In the genomic region with DNA sequence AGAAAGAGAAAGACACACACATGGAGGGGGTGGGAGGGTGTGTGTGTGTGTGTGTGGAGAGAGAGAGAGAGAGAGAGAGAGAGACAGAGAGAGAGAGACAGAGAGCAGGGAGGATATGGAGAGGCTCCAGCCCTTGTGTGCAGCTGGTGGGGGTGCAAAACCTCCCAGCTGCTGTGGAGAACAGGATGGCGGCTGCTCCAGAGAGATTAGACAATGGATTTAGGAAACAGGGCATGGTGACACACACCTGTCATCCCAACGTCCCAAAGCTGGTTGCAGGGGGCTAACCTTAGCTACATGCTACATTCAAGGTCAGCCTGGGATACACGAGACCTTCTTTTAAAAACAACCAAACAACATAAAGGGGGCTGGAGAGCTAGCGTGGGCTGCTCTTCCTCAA, we compare ENCODE assay signal across 30 mouse cellular contexts. TPM values are rescaled to one million over a fixed set of nuclear protein-coding genes. Genes with fewer than 3 reads are reported as not detected.
DNase-seq lines count a peak whose midpoint lies in the region; ATAC-seq and TF ChIP-seq lines count a peak whose summit lies in the region.
"Had no signal": no experiment of that assay in that cellular context is flagged by ENCODE, and none has a peak within 500 bp of the region (broad histone marks: within the 10 kb centered on the region; RNA-seq: fewer than 3 reads in every experiment).

No protein-coding gene starts in this region.

- H3K27ac ChIP-seq in intestine, embryonic 14.5 days (ENCODE audit: low read depth), result peak overlapping the region; percentile 73; the same call in 1 of the 2 replicates
- no peak overlapping the region for H3K27ac ChIP-seq in intestine, postnatal 0 days (ENCODE audit: low read depth, low read length)
- 0 out of 2 replicates have a peak overlapping the region, but pooled peaks have one; percentile 17 for H3K27ac ChIP-seq in intestine, embryonic 15.5 days
- H3K27ac ChIP-seq in neural tube, embryonic 15.5 days (replicated peaks), result peak overlapping the region; percentile 70; the same call in 1 of the 2 replicates
- H3K27ac ChIP-seq: liver, embryonic 12.5 days had no signal

- no peak for ATAC-seq in intestine, embryonic 14.5 days (replicated peaks; ENCODE audit: low FRiP score, low TSS enrichment, low read depth)
- no peak for ATAC-seq in intestine, postnatal 0 days
- ATAC-seq in intestine, embryonic 15.5 days, result 0 out of 2 replicates have a peak, but pooled peaks have one; percentile 46
- no peak for ATAC-seq in neural tube, embryonic 15.5 days (ENCODE audit: low FRiP score)
- ATAC-seq: activated CD4-positive, CD25-positive, alpha-beta regulatory T cell, adult 4 months; forebrain, embryonic 13.5 days; liver, embryonic 12.5 days; liver, postnatal 0 days; midbrain, embryonic 16.5 days had no signal

- H3K36me3 ChIP-seq in intestine, embryonic 14.5 days (ENCODE audit: control insufficient read depth, insufficient read depth, low read length), result no peaks in the 10 kb centered on the region
- H3K36me3 ChIP-seq in intestine, postnatal 0 days (ENCODE audit: control insufficient read depth, insufficient read depth), result no peaks in the 10 kb centered on the region
- H3K36me3 ChIP-seq in intestine, embryonic 15.5 days, result no peaks in the 10 kb centered on the region
- no peaks in the 10 kb centered on the region for H3K36me3 ChIP-seq in neural tube, embryonic 15.5 days
- H3K36me3 ChIP-seq: liver, embryonic 12.5 days had no signal

- no peaks in the 10 kb centered on the region for H3K9me3 ChIP-seq in intestine, embryonic 14.5 days (ENCODE audit: control insufficient read depth, low read length)
- no peaks in the 10 kb centered on the region for H3K9me3 ChIP-seq in intestine, postnatal 0 days (ENCODE audit: control insufficient read depth)
- no peaks in the 10 kb centered on the region for H3K9me3 ChIP-seq in intestine, embryonic 15.5 days
- H3K9me3 ChIP-seq in neural tube, embryonic 15.5 days (replicated peaks), result no peaks in the 10 kb centered on the region
- H3K9me3 ChIP-seq: forebrain, embryonic 13.5 days; liver, embryonic 12.5 days had no signal

- WGBS in intestine, embryonic 14.5 days, result 61% methylated on average over 4 of the region's 4 CpGs
- 74% methylated on average over 4 of the region's 4 CpGs for WGBS in intestine, postnatal 0 days
- 59% methylated on average over 4 of the region's 4 CpGs for WGBS in intestine, embryonic 15.5 days
- 71% methylated on average over 4 of the region's 4 CpGs for WGBS in neural tube, embryonic 15.5 days

- H3K4me1 ChIP-seq in intestine, embryonic 14.5 days (replicated peaks; ENCODE audit: control insufficient read depth, insufficient read depth, low read length), result peaks cover 22% of the 10 kb centered on the region
- H3K4me1 ChIP-seq in intestine, postnatal 0 days (replicated peaks; ENCODE audit: control insufficient read depth, insufficient read depth, low read length), result 0 out of 2 replicates have a peak, but pooled peaks cover 5% of the 10 kb centered on the region
- peaks cover 15% of the 10 kb centered on the region for H3K4me1 ChIP-seq in intestine, embryonic 15.5 days (replicated peaks)
- H3K4me1 ChIP-seq in neural tube, embryonic 15.5 days, result peaks cover 22% of the 10 kb centered on the region
- H3K4me1 ChIP-seq: liver, embryonic 12.5 days had no signal

- H3K4me3 ChIP-seq in intestine, embryonic 14.5 days (ENCODE audit: low read depth, low read length), result no peak overlapping the region
- no peak overlapping the region for H3K4me3 ChIP-seq in intestine, postnatal 0 days (ENCODE audit: low read depth, low read length)
- no peak overlapping the region for H3K4me3 ChIP-seq in intestine, embryonic 15.5 days (replicated peaks)
- H3K4me3 ChIP-seq in neural tube, embryonic 15.5 days (replicated peaks), result no peak overlapping the region
- H3K4me3 ChIP-seq: erythroblast, embryonic 14.5 days; forebrain, embryonic 13.5 days; layer of hippocampus, adult 2 months; liver, embryonic 12.5 days had no signal

- H3K9ac ChIP-seq in intestine, embryonic 14.5 days (ENCODE audit: low read length), result no peak overlapping the region
- no peak overlapping the region for H3K9ac ChIP-seq in intestine, postnatal 0 days (ENCODE audit: low read depth, low read length)
- no peak overlapping the region for H3K9ac ChIP-seq in intestine, embryonic 15.5 days
- no peak overlapping the region for H3K9ac ChIP-seq in neural tube, embryonic 15.5 days (replicated peaks)
- H3K9ac ChIP-seq: forebrain, embryonic 13.5 days; hindbrain, embryonic 14.5 days; liver, embryonic 12.5 days; liver, postnatal 0 days had no signal

- H3K4me2 ChIP-seq in intestine, embryonic 14.5 days (ENCODE audit: low read length), result no peak overlapping the region
- H3K4me2 ChIP-seq in intestine, postnatal 0 days (replicated peaks; ENCODE audit: low read depth), result no peak overlapping the region
- no peak overlapping the region for H3K4me2 ChIP-seq in intestine, embryonic 15.5 days (replicated peaks)
- no peak overlapping the region for H3K4me2 ChIP-seq in neural tube, embryonic 15.5 days
- H3K4me2 ChIP-seq: forebrain, embryonic 13.5 days; heart, embryonic 11.5 days; hindbrain, embryonic 14.5 days; liver, embryonic 12.5 days; midbrain, embryonic 11.5 days had no signal

- intact Hi-C loops in heart, postnatal 10 days (cut with DNase I), result no loop called here

- no peak for TF ChIP-seq CTCF in intestine, postnatal 0 days (IDR thresholded peaks at IDR 0.05; ENCODE audit: low read depth)

- no peaks in the 10 kb centered on the region for H3K27me3 ChIP-seq in intestine, embryonic 14.5 days (replicated peaks; ENCODE audit: control insufficient read depth, insufficient read depth, low read length)
- H3K27me3 ChIP-seq in intestine, postnatal 0 days (replicated peaks; ENCODE audit: control insufficient read depth, insufficient read depth, low read length), result no peaks in the 10 kb centered on the region
- H3K27me3 ChIP-seq in intestine, embryonic 15.5 days (replicated peaks), result no peaks in the 10 kb centered on the region
- H3K27me3 ChIP-seq in neural tube, embryonic 15.5 days (replicated peaks), result no peaks in the 10 kb centered on the region
- H3K27me3 ChIP-seq: forebrain, embryonic 13.5 days; liver, embryonic 12.5 days had no signal

- peak; percentile 91 for DNase-seq in heart, adult 11 months
- DNase-seq in heart, postnatal 10 days, result no peak
- no peak for DNase-seq in intestine, embryonic 14.5 days (ENCODE audit: low spot score)
- no peak for DNase-seq in spleen, postnatal 10 days (ENCODE audit: low spot score in 2 of 2)
- DNase-seq: adrenal gland, adult 2 months; adrenal gland, postnatal 36 days; B cell, adult 2 months; cerebellum, adult 18-20 months; cerebellum, postnatal 10 days; gastrocnemius, postnatal 10 days; heart, adult 18-20 months; kidney, adult 11 months; kidney, postnatal 36 days; left cerebral cortex, postnatal 4 days; liver, postnatal 0 days; lung, postnatal 36 days; right cerebral cortex, postnatal 25 days; thymus, postnatal 14 days had no signal

RNA-seq across cellular contexts. Expression of a gene that starts 8.3 kb away (rescaled TPM):
- 10 to 100 TPM; 13.5 to 16.2 TPM for total RNA-seq in heart, postnatal 10 days (2021)
- polyA plus RNA-seq in intestine, embryonic 14.5 days (2014; fragmentation: Nextera tagmentation; extraction: Ambion mirVana), result 39.4 and 43.5 TPM in 2 replicates
- polyA plus RNA-seq in intestine, postnatal 0 days (2015; fragmentation: Nextera tagmentation; extraction: Ambion mirVana), result 10.3 and 11.2 TPM in 2 replicates
- 28.5 and 29.8 TPM in 2 replicates for polyA plus RNA-seq in intestine, embryonic 15.5 days (2015; fragmentation: Nextera tagmentation; extraction: Ambion mirVana)
- polyA plus RNA-seq in neural tube, embryonic 15.5 days (2015; fragmentation: Nextera tagmentation; extraction: Ambion mirVana), result 42.7 and 43.4 TPM in 2 replicates

RNA-seq across cellular contexts. Expression of a gene that starts 36.3 kb away (rescaled TPM):
- 1,000 to 10,000 TPM; 1,163 to 1,168 TPM for total RNA-seq in heart, postnatal 10 days (2021)
- 386 and 427 TPM in 2 replicates for polyA plus RNA-seq in intestine, embryonic 14.5 days (2014; fragmentation: Nextera tagmentation; extraction: Ambion mirVana)
- polyA plus RNA-seq in intestine, postnatal 0 days (2015; fragmentation: Nextera tagmentation; extraction: Ambion mirVana), result 534 and 558 TPM in 2 replicates
- 404 and 457 TPM in 2 replicates for polyA plus RNA-seq in intestine, embryonic 15.5 days (2015; fragmentation: Nextera tagmentation; extraction: Ambion mirVana)
- 435 and 492 TPM in 2 replicates for polyA plus RNA-seq in neural tube, embryonic 15.5 days (2015; fragmentation: Nextera tagmentation; extraction: Ambion mirVana)

RNA-seq across cellular contexts. Expression of a gene that starts 36.5 kb away (rescaled TPM):
- total RNA-seq in heart, postnatal 10 days (2021), result 10 to 100 TPM; 11.8 to 11.9 TPM
- 49.1 and 53.1 TPM in 2 replicates for polyA plus RNA-seq in intestine, embryonic 14.5 days (2014; fragmentation: Nextera tagmentation; extraction: Ambion mirVana)
- polyA plus RNA-seq in intestine, postnatal 0 days (2015; fragmentation: Nextera tagmentation; extraction: Ambion mirVana), result 11.7 and 12.5 TPM in 2 replicates
- polyA plus RNA-seq in intestine, embryonic 15.5 days (2015; fragmentation: Nextera tagmentation; extraction: Ambion mirVana), result 45.3 and 47.0 TPM in 2 replicates
- 32.7 and 34.2 TPM in 2 replicates for polyA plus RNA-seq in neural tube, embryonic 15.5 days (2015; fragmentation: Nextera tagmentation; extraction: Ambion mirVana)
